Mouse (Mus musculus) myocyte (in vitro differentiated cells): Measurements from ENCODE around the gene Mob3c.

Experiments used
- CEBPB ChIP-seq: IDR thresholded peaks from 2 replicates; pipeline ENCODE4 v1.6.1; 2011; ENCODE audit warnings: mild to moderate bottlenecking, moderate library complexity; ENCODE audit not compliant: poor library complexity, insufficient read depth, severe bottlenecking
- MYOD1 ChIP-seq, 3 experiments: IDR thresholded peaks; one replicate each; pipeline ENCODE4 v1.6.1; 2011; ENCODE audit warnings: control low read depth in 2 of 3, low read depth in 2 of 3, mild to moderate bottlenecking in 2 of 3, moderate library complexity in 1 of 3; ENCODE audit not compliant: insufficient read length in 2 of 3, control insufficient read depth in 1 of 3
- MYOG ChIP-seq, 3 experiments: IDR thresholded peaks; one replicate each; pipeline ENCODE4 v1.6.1; 2011; ENCODE audit warnings: control low read depth in 2 of 3, low read depth in 2 of 3, mild to moderate bottlenecking in 2 of 3; ENCODE audit not compliant: insufficient read length in 2 of 3, control insufficient read depth in 1 of 3, insufficient read depth in 1 of 3
- POLR2A ChIP-seq: IDR thresholded peaks from one replicate; pipeline ENCODE4 v1.6.1; 2011; ENCODE audit warnings: low read depth, mild to moderate bottlenecking, control low read depth, moderate library complexity; ENCODE audit not compliant: insufficient read length
- TCF12 ChIP-seq: IDR thresholded peaks from one replicate; pipeline ENCODE4 v1.6.1; 2011; ENCODE audit warnings: mild to moderate bottlenecking, control low read depth; ENCODE audit not compliant: poor library complexity, insufficient read depth, severe bottlenecking
- USF1 ChIP-seq: IDR thresholded peaks from one replicate; pipeline ENCODE4 v1.6.1; 2011; ENCODE audit warnings: low read depth, mild to moderate bottlenecking, control low read depth, moderate library complexity

DNA sequence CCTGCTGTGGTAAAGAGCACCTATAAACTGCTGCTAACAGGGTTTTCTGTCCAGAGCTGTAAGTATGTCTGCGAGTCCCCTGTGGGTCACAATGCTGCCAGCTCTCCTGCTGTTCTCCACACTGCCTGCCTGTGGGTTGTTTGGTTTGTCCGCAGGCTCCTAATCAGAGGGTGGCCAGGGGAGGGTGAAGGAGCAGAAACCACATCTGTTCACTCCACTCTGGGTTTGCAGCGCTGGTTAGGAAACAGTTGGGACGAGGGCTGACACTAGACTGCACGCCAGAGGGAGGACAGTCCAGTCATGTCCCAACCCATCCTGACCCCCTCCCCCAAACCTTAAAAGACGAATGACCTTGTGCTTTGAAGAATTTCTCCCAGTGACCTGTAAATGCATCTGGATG, 27.2 kb downstream of the Mob3c start:
- no peak for TF ChIP-seq MYOD1 (IDR thresholded peaks at IDR 0.05; ENCODE audit: control insufficient read depth in 1 of 3, insufficient read length in 2 of 3, low read depth in 2 of 3)
- no peak for TF ChIP-seq USF1
- TF ChIP-seq TCF12: no peak
- TF ChIP-seq POLR2A: no peak
- TF ChIP-seq MYOG (IDR thresholded peaks at IDR 0.05; ENCODE audit: control insufficient read depth in 1 of 3, insufficient read depth in 1 of 3, insufficient read length in 2 of 3, low read depth in 2 of 3): no peak
- TF ChIP-seq CEBPB: no peak
